Mouse (Mus musculus) right cerebral cortex, postnatal 14 days (tissue): Measurements from ENCODE around the gene Muc4.

Experiments used
- DNase-seq: peaks from one replicate; pipeline ENCODE4 v3.0.0; 2022

Gene Muc4

GRCm38 (mm10) chr16:32728730-32729129 lies 7.0 kb upstream of the Muc4 start:
- no peak for DNase-seq

GRCm38 (mm10) chr16:32733213-32733612 lies 2.5 kb upstream of the Muc4 start:
- DNase-seq, result no peak

- DNase-seq, result no peak
Measured at GRCm38 (mm10) chr16:32736022-32736421, 336 bp downstream of the Muc4 start.

GRCm38 (mm10) chr16:32740003-32740663 lies 4.4 kb downstream of the Muc4 start:
- DNase-seq, result no peak

GRCm38 (mm10) chr16:32741366-32741765 lies 5.7 kb downstream of the Muc4 start:
- DNase-seq, result no peak

- no peak for DNase-seq
Measured at GRCm38 (mm10) chr16:32742712-32743111, 7.0 kb downstream of the Muc4 start.

GRCm38 (mm10) chr16:32745852-32746251 lies 10.2 kb downstream of the Muc4 start:
- DNase-seq, result no peak

- DNase-seq, result no peak
Measured at GRCm38 (mm10) chr16:32750242-32751127, 14.8 kb downstream of the Muc4 start.

- DNase-seq, result no peak
Measured at GRCm38 (mm10) chr16:32764550-32764949, 28.9 kb downstream of the Muc4 start.

GRCm38 (mm10) chr16:32764961-32765360 lies 29.3 kb downstream of the Muc4 start:
- DNase-seq, result no peak

GRCm38 (mm10) chr16:32766904-32767303 lies 31.2 kb downstream of the Muc4 start:
- DNase-seq, result no peak

- DNase-seq, result no peak
Measured at GRCm38 (mm10) chr16:32776676-32777075, 41.0 kb downstream of the Muc4 start.

- no peak for DNase-seq
Measured at GRCm38 (mm10) chr16:32778956-32779355, 43.3 kb downstream of the Muc4 start.

GRCm38 (mm10) chr16:32783324-32784062 lies 47.8 kb downstream of the Muc4 start:
- DNase-seq, result no peak

GRCm38 (mm10) chr16:32784840-32785239 lies 49.2 kb downstream of the Muc4 start:
- DNase-seq, result peak; percentile 58

GRCm38 (mm10) chr16:32790056-32790455 lies 54.4 kb downstream of the Muc4 start:
- DNase-seq, result no peak

- no peak for DNase-seq
Measured at GRCm38 (mm10) chr16:32795177-32795576, 59.5 kb downstream of the Muc4 start.

- no peak for DNase-seq
Measured at GRCm38 (mm10) chr16:32796676-32797425, 61.2 kb downstream of the Muc4 start.

GRCm38 (mm10) chr16:32797426-32797689 lies 61.7 kb downstream of the Muc4 start, which contains the start of gene Muc20:
Gene Muc20 (minus strand): TSS chr16:32797435.
- DNase-seq, result no peak

GRCm38 (mm10) chr16:32803252-32803853 lies 67.7 kb downstream of the Muc4 start:
- DNase-seq, result peak; percentile 31

- DNase-seq, result no peak
Measured at GRCm38 (mm10) chr16:32803901-32804300, 68.2 kb downstream of the Muc4 start.

- DNase-seq, result no peak
Measured at GRCm38 (mm10) chr16:32805151-32805550, 69.5 kb downstream of the Muc4 start.
